Mouse (Mus musculus) megakaryocyte, adult 5-6 weeks (primary cell): ENCODE results near the gene Gpc2. TPM values are rescaled to one million over a fixed set of nuclear protein-coding genes. Genes with fewer than 3 reads are reported as not detected.

Experiments
- total RNA-seq, 2 experiments: library from RNA; stranded (forward) in 1 of 2; stranded (reverse) in 1 of 2; fragments of 153-499, 151-499 nt in 1 of 2; fragments of 221-1000, 200-1000 nt in 1 of 2; gene quantifications; 2 replicates each; pipeline versions ENCODE4 v1.2.3 to v1.2.4; 2015 to 2017

Gene Gpc2
- total RNA-seq, 2 experiments from 2014 or later: 1.3 to 3.6 TPM

Other genes starting within 250 kb of the Gpc2 start
- not detected in 2 replicates for gene Smok3c, start 226.8 kb downstream of the Gpc2 start, total RNA-seq (2015)
- not detected in 2 replicates for gene Smok3c, start 226.8 kb downstream of the Gpc2 start, total RNA-seq (2017)
- gene Zkscan1, start 194.9 kb downstream of the Gpc2 start, total RNA-seq (2015): 16.1 TPM in 2 replicates
- 13.1 and 14.2 TPM in 2 replicates for gene Zkscan1, start 194.9 kb downstream of the Gpc2 start, total RNA-seq (2017)
- gene Zscan21, start 163.1 kb downstream of the Gpc2 start, total RNA-seq (2015): 10.3 and 12.2 TPM in 2 replicates
- 7.2 and 7.7 TPM in 2 replicates for gene Zscan21, start 163.1 kb downstream of the Gpc2 start, total RNA-seq (2017)
- gene Zfp113, start 124.3 kb downstream of the Gpc2 start, total RNA-seq (2015): 1.4 and 5.4 TPM in 2 replicates
- gene Zfp113, start 124.3 kb downstream of the Gpc2 start, total RNA-seq (2017): 2.0 and 3.5 TPM in 2 replicates
- 115 and 124 TPM in 2 replicates for gene Cops6, start 118.9 kb downstream of the Gpc2 start, total RNA-seq (2015)
- 34.7 and 37.8 TPM in 2 replicates for gene Cops6, start 118.9 kb downstream of the Gpc2 start, total RNA-seq (2017)
- gene Ap4m1, start 108.0 kb downstream of the Gpc2 start, total RNA-seq (2015): 11.3 and 11.7 TPM in 2 replicates
- 23.5 and 28.5 TPM in 2 replicates for gene Ap4m1, start 108.0 kb downstream of the Gpc2 start, total RNA-seq (2017)
- 114 and 128 TPM in 2 replicates for gene Mcm7, start 107.6 kb downstream of the Gpc2 start, total RNA-seq (2015)
- 184 and 191 TPM in 2 replicates for gene Mcm7, start 107.6 kb downstream of the Gpc2 start, total RNA-seq (2017)
- gene Taf6, start 92.6 kb downstream of the Gpc2 start, total RNA-seq (2015): 23.4 and 25.6 TPM in 2 replicates
- gene Taf6, start 92.6 kb downstream of the Gpc2 start, total RNA-seq (2017): 28.5 and 41.1 TPM in 2 replicates
- gene Cnpy4, start 92.5 kb downstream of the Gpc2 start, total RNA-seq (2015): 24.0 and 25.5 TPM in 2 replicates
- 41.7 and 48.3 TPM in 2 replicates for gene Cnpy4, start 92.5 kb downstream of the Gpc2 start, total RNA-seq (2017)
- gene Mblac1, start 85.7 kb downstream of the Gpc2 start, total RNA-seq (2015): 5.3 and 6.5 TPM in 2 replicates
- gene Mblac1, start 85.7 kb downstream of the Gpc2 start, total RNA-seq (2017): 4.6 and 5.8 TPM in 2 replicates
- 0.87 and 1.2 TPM in 2 replicates for gene Nxpe5, start 54.1 kb downstream of the Gpc2 start, total RNA-seq (2015)
- 1.4 and 2.0 TPM in 2 replicates for gene Nxpe5, start 54.1 kb downstream of the Gpc2 start, total RNA-seq (2017)
- gene Lamtor4, start 24.5 kb downstream of the Gpc2 start, total RNA-seq (2015): 187 and 189 TPM in 2 replicates
- 97.6 and 122 TPM in 2 replicates for gene Lamtor4, start 24.5 kb downstream of the Gpc2 start, total RNA-seq (2017)
- 51.5 and 53.9 TPM in 2 replicates for gene BC037034, start 16.0 kb downstream of the Gpc2 start, total RNA-seq (2015)
- gene BC037034, start 16.0 kb downstream of the Gpc2 start, total RNA-seq (2017): 49.2 and 54.9 TPM in 2 replicates
- gene Gal3st4, start 7.2 kb downstream of the Gpc2 start, total RNA-seq (2015): not detected in 2 replicates
- not detected in 2 replicates for gene Gal3st4, start 7.2 kb downstream of the Gpc2 start, total RNA-seq (2017)
- gene Gm43720, start within 50 bp of the Gpc2 start, total RNA-seq (2015): not detected in 2 replicates
- gene Gm43720, start within 50 bp of the Gpc2 start, total RNA-seq (2017): not detected in 2 replicates
- 11.6 and 14.8 TPM in 2 replicates for gene Stag3, start 235 bp upstream of the Gpc2 start, total RNA-seq (2015)
- gene Stag3, start 235 bp upstream of the Gpc2 start, total RNA-seq (2017): 12.5 and 26.0 TPM in 2 replicates
- 0.50 TPM in 1 of 2 replicates, not detected in the other for gene Pvrig, start 62.0 kb upstream of the Gpc2 start, total RNA-seq (2015)
- gene Pvrig, start 62.0 kb upstream of the Gpc2 start, total RNA-seq (2017): 0.11 TPM in 1 of 2 replicates, not detected in the other
- 9.1 and 15.3 TPM in 2 replicates for gene Zfp157, start 161.5 kb upstream of the Gpc2 start, total RNA-seq (2015)
- 10.8 and 11.1 TPM in 2 replicates for gene Zfp157, start 161.5 kb upstream of the Gpc2 start, total RNA-seq (2017)